Mouse (Mus musculus) small intestine, adult 2 months (tissue): ENCODE results near the gene Tnfrsf13c. TPM values are rescaled to one million over a fixed set of nuclear protein-coding genes. Genes with fewer than 3 reads are reported as not detected.
A peak's percentile ranks its signal among the peaks of the same experiment; 100 is the strongest.

ENCODE experiments used
- H3K27ac ChIP-seq: fragments of 200-500 bp; 2 replicates; pipeline ENCODE4 v1.5.1; 2012; ENCODE audit warnings: low read depth, low read length, control low read depth, inconsistent platforms; ENCODE audit not compliant: insufficient read depth
- H3K27me3 ChIP-seq: fragments of 200-500 bp; 2 replicates; pipeline ENCODE4 v1.6.1; 2012; ENCODE audit warnings: mild to moderate bottlenecking, moderate library complexity, low read length, inconsistent platforms; ENCODE audit not compliant: control insufficient read depth, insufficient read depth
- H3K36me3 ChIP-seq: fragments of 200-500 bp; 2 replicates; pipeline ENCODE4 v1.6.1; 2012; ENCODE audit warnings: mild to moderate bottlenecking, low read length, control low read depth, inconsistent platforms; ENCODE audit not compliant: control insufficient read depth, insufficient read depth
- H3K4me1 ChIP-seq: fragments of 200-500 bp; 2 replicates; pipeline ENCODE4 v1.6.1; 2012; ENCODE audit warnings: low read length, inconsistent platforms, mixed read lengths; ENCODE audit not compliant: control insufficient read depth, insufficient read depth, insufficient read length
- H3K4me3 ChIP-seq: fragments of 200-500 bp; 2 replicates; pipeline ENCODE4 v1.5.1; 2012; ENCODE audit warnings: low read depth, mild to moderate bottlenecking, control low read depth, inconsistent platforms, low read length, moderate library complexity
- CTCF ChIP-seq: fragments of 200-500 bp; IDR thresholded peaks from 2 replicates; pipeline ENCODE4 v1.5.1; 2012; ENCODE audit warnings: low read depth, mild to moderate bottlenecking, control low read depth, inconsistent platforms, low read length, moderate library complexity, mixed read lengths; ENCODE audit not compliant: insufficient replicate concordance, insufficient read length; ENCODE audit errors: extremely low read depth
- POLR2A ChIP-seq: fragments of 200-500 bp; IDR thresholded peaks from 2 replicates; pipeline ENCODE4 v1.6.1; 2012; ENCODE audit warnings: low read depth, mild to moderate bottlenecking, control low read depth, inconsistent platforms, low read length, moderate library complexity
- WGBS: fragments of 180-500 bp; shearing (Covaris S2); methylation state at CpG from one replicate; pipeline ENCODE4 v1.1.7; 2018; 5-methylcytosine and 5-hydroxymethylcytosine counted together
- polyA plus RNA-seq: library from polyadenylated mRNA; depleted of rRNA; stranded (reverse); fragments of >200 nt; gene quantifications from 2 replicates; pipeline ENCODE4 v1.2.3, GENCODE M21; 2012

Tnfrsf13c gene
- polyA plus RNA-seq, 1 experiment: 14.1 TPM

DNA sequence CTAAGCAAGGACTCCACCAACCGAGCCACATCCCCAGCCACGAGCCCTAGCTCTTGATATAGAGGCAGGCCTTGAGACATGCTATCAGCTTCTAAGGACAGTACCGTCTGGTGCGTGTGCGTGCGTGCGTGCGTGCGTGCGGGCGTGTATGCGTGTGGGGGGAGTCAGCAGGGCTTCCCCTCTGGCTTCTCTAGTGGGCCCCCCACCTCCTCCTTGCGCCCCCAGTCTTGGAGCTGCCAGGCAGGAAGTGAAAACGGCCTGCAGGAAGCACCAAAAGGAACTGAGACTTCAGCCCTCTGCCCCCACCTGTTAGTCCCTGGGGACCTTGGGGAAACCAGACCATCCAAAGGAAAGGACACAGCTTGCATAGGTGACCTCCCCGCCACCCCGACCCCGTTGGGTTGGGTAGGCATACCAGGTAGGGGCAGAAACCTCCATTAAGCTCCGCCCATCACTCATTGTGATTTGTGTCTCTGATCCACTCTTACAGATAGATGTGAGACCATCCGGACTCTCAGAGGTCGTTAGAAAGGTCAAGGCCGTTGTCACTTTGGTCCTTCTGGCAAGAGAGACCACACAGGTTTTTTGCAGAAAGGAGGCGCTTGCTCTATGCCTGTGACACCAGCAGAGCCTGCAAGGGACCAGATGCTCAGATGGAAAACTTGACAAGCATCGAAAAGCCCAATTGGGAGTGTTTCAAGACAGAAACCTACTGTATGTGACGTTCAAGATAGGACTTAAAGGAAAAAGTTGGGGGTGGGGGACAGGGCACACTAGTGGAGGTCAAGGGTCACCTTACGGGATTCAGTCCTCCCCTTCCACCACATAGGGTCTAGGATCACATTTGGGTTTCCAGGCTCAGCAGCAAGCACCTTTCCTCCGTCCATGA, 5.1 kb downstream of the Tnfrsf13c start:
- no peak for TF ChIP-seq POLR2A
- no peak for TF ChIP-seq CTCF
- peaks cover 7% of the 10 kb centered on the region for H3K4me1 ChIP-seq
- 65% methylated on average over 26 of the region's 26 CpGs for WGBS
- peaks cover 18% of the 10 kb centered on the region for H3K27me3 ChIP-seq
- no peaks in the 10 kb centered on the region for H3K36me3 ChIP-seq
- no peak overlapping the region for H3K4me3 ChIP-seq
- peak overlapping the region; percentile 32 for H3K27ac ChIP-seq

DNA sequence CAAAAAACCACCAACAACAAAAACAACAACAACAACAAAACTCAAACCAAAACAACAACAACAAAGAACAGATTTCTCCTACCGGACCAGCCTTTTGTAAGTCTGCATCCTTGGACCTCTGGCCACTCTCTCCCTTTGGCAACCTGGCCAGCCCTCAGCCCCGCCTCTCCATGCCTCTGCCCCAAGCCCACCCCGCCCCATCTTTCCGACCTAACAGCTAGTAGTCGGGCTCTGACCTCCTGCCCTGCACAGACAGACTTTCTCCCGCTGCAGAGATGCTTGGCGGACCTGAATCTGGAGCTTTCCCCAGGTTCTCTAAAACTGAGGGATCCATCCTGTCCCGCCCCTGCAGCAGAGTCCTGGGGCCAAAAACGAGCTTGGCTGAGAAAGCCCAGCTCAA, 6.2 kb downstream of the Tnfrsf13c start:
- Histone ChIP-seq H3K4me3 (no peak overlapping the region), H3K36me3 (no peaks in the 10 kb centered on the region), H3K27me3 (peaks cover 17% of the 10 kb centered on the region; the same call in 1 of the 2 replicates), H3K27ac (no peak overlapping the region), H3K4me1 (peaks cover 3% of the 10 kb centered on the region; the same call in 1 of the 2 replicates)
- no peak for TF ChIP-seq CTCF
- 47% methylated on average over 9 of the region's 9 CpGs for WGBS

DNA sequence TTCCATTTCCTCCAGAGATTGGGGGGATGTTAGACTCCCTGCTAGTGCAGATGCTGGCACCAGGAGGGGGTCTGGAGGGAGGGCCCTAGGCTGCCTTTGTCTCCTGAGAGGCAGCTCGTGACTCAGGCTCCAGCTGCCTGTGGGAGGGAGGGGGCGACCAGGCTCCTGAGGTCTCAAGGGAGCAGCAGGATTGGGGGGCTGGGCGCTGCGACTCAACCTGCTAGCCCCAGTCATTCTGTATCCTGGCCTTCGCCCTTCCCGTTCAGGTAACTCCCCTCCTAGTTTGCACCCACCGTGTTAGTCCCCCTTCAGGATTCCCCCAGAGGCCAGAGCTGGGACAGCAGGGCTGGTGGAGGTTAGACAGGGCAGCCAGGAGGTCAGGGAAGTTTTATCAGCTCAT, 7.1 kb downstream of the Tnfrsf13c start:
- H3K4me1 ChIP-seq: peaks cover 7% of the 10 kb centered on the region
- no peak overlapping the region for H3K4me3 ChIP-seq
- no peak overlapping the region for H3K27ac ChIP-seq
- peaks cover 26% of the 10 kb centered on the region for H3K27me3 ChIP-seq
- no peaks in the 10 kb centered on the region for H3K36me3 ChIP-seq
- TF ChIP-seq POLR2A (no peak), CTCF (no peak)
- 29% methylated on average over 7 of the region's 7 CpGs for WGBS

DNA sequence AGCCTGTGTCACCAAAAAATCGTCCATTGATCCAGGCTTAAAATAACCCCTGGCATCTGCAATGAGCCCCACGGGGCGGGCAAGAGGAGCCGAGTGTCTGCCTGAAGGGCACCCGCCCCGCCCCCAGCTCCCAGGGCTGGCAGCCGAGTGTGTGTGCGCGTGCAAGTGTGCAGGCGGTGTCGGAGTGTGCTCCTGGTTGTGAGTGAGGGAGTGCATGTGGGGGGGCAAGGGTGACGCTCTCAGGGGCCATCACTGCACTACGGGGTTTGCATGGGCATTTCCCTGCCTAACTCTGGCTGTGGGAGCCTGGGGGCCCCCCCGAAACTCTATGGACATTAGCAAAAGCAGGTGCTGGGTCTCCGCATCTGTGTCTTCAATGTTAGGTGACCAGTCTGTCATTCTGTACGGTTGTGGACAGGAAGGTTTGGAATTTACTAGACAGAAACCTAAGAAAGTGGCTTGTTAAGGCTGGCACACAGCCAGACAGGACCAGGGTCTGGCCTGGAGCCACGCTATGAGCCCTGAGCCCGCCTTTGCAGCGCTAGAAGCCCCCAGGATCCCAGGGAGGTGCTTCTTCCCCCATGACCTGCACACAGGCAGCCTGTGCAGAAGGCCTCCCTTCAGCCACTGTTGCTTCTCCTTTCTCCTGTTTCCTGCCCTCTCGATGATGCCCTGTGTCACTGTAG, 7.9 kb downstream of the Tnfrsf13c start:
- peaks cover 12% of the 10 kb centered on the region for H3K4me1 ChIP-seq
- H3K27ac ChIP-seq: no peak overlapping the region
- TF ChIP-seq POLR2A (no peak), CTCF (no peak)
- H3K27me3 ChIP-seq: peaks cover 33% of the 10 kb centered on the region
- 50% methylated on average over 20 of the region's 20 CpGs for WGBS
- H3K36me3 ChIP-seq: no peaks in the 10 kb centered on the region
- H3K4me3 ChIP-seq: no peak overlapping the region

DNA sequence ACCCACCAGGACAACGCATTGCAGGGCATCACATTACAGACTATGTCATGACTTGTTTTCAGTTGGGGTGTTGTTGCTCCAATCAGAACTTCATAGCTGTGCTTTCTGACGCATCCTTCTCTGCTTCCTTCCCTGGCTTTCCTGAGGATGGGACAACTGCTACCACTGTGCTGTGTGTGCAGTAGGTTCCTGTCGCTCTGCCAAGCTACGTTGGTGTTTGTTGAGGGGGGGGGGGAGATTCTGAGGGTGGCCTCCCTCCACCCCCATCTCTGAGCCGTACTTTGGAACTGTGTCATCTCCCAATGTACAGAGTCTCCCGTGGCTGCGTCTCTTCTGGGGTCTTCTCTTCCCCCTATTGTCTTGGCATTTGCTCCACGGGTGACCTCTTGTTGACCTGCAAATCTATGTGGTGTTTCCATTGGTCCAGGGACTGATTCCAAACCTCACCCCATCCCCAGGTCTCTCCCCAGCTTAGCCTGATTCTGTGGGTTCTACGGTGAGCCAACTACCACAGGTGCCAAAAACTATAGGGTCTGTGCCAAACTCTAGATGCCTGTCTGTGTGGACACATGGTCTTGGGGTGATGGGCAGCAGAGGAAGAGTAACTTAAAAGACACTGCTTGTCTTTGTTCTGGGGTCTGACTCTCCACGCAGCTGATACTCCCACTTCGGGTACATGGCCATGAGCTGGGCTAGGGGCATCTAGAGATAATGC, 8.7 kb downstream of the Tnfrsf13c start:
- TF ChIP-seq POLR2A (no peak), CTCF (no peak)
- Histone ChIP-seq H3K4me3 (no peak overlapping the region), H3K27ac (no peak overlapping the region), H3K4me1 (peaks cover 12% of the 10 kb centered on the region), H3K27me3 (peaks cover 39% of the 10 kb centered on the region), H3K36me3 (no peaks in the 10 kb centered on the region)
- 37% methylated on average over 11 of the region's 11 CpGs for WGBS

DNA sequence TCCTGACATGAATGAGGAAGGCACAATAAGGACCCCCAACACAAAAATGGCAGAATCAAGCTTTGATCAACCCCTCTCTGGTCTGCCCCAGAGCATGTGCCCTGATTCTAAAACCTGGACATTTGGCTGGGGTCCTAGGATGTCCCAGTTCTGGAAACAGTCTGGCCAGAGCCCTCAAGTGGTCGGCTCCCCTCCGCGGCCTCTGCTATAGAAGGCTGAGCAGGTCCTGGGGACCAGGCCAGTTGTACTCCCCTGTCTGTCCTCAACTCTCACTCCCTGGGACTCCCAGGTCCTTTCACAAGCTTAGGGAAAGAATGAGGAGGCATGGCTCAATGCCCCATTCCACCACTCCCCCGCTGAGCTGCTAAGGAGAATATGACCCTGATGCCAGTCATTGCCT, 10.9 kb downstream of the Tnfrsf13c start:
- no peak for TF ChIP-seq CTCF
- no peak for TF ChIP-seq POLR2A
- Histone ChIP-seq H3K27ac (no peak overlapping the region), H3K27me3 (peaks cover 39% of the 10 kb centered on the region), H3K36me3 (no peaks in the 10 kb centered on the region), H3K4me3 (no peak overlapping the region), H3K4me1 (peaks cover 9% of the 10 kb centered on the region; the same call in 1 of the 2 replicates)
- 27% methylated on average over 4 of the region's 4 CpGs for WGBS

DNA sequence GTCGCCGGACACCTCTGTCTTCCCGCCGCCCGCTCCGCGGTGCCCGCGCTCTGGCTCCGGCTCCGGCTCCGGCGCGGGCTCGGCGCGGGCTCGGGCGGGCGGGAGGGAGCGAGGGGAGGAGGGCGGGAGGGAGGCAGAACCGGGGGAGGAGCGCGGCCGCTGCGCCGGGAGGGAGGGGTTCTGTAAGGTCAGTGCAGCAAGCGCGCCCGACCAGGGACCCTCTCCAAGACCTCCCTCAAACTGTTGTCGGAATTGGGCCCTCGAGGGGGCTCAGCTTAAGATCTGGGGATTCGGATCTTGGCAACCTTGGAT, 11.5 kb downstream of the Tnfrsf13c start, which contains the start of gene Shisa8:
Gene Shisa8, minus strand, starts transcription at position 64 of the 312 bp plus-strand sequence.
- WGBS: 0% methylated on average over 29 of the region's 34 CpGs
- H3K27me3 ChIP-seq: peaks cover 39% of the 10 kb centered on the region
- no peaks in the 10 kb centered on the region for H3K36me3 ChIP-seq
- no peak within 1 kb of the TSS for H3K27ac ChIP-seq
- TF ChIP-seq POLR2A: no peak
- H3K4me1 ChIP-seq: peaks cover 9% of the 10 kb centered on the region; the same call in 1 of the 2 replicates
- peak within 1 kb of the TSS; percentile 47 for H3K4me3 ChIP-seq
